Mouse (Mus musculus): Measurements from ENCODE around the gene M6pr.

Gene M6pr

DNA sequence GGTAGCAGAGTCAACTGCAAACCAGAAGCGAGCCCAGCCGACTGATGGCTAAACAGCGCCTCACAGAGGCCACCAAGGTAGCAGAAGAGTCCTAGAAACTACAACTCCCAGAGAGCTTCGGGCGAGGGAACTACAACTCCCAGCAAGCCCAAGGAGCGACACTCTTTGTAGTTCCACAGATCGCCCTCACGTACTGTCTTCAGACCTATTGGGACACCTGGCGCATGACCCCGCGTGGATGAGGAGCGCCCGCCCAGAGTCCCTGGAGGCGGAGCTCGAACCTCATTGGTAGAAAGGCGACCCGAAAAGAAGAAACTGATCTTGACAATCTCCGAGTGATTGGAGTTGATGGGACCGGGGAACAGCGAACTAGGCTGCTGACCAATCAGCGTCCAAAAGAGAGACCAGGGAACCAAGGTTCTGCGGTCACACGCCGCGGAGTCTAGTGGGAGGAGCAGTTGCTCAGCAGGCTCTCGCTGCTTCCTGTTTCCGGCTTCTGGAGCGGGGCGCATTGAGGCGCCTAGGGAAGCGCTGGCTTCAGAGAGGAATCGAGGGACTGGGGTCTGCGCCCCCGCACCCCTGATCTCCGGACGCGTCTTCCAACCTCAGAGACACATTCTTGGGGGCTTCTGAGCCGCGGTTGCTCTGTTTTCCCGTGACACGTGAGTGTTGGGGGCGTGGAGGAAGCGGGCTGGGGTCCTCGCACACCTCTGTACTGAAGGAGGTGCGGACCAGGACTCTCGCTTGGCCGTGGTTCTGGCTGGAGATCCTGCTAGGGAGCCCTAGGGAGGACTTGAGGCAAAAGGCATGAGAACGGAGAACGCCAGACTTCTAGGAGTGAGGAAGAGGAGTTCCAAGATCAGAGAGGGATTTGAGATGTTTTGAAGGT, at the start of gene M6pr:
Gene M6pr (plus strand): TSS at position 216 of the 889 bp plus-strand sequence.
- peak; percentile 98 for DNase-seq (ENCODE audit: low read depth)

DNA sequence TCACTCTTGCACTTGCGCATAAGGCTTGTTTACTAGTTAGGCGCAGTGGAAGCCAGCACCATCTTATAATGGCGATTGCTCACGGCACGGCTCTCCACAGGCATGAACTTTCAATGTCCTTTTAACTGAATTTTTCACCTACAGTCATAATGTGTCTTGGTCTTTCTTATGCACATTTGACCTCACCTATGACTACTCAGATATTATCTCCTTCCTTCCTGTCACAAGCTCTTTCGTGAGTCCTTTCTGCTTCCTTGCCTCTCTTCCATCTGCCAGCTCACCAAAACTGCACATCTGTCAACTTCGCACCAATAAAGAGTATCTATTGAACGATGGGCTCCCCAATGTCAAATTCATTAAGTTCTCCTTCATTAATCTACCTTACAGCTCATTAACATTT, 46.0 kb upstream of the M6pr start:
- DNase-seq (ENCODE audit: low read depth) = peak; percentile 76

DNA sequence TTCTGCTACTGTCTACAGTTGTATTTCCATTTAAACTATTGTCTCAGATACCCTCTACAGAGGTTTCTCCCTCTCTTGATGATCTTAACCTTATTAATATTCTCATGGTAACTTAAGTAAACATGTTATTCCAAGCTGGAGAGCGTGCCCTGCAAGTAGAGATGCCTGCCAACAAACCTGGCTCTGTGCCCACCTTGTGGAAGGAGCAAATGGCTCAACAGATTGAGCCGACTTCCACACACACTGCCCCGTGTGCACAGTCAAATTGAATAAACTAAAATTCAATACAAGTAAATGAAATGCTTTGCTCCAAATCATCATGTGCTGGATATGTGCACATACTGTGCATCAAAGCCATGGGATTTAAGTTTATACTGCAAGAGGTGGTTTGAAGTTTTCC, 40.0 kb upstream of the M6pr start:
- DNase-seq (ENCODE audit: low read depth) = no peak

DNA sequence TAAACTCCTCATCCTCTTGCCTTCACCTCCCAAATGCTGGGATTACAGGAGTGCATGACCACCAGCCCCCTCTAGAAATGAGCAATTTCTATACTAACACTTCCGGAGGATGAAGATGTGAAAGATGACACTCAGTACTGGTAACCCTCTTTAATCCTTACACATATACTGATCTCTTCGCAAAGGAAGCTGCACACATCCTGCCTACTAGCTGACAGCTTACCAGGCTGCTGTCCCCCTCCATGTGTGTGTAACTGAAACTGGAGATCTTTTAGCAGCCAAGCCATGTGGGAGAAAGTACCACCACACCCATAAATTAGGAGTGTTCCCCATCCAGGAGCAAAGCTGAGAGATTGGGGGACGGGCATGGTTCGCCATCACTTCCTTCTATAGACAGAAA, 39.4 kb upstream of the M6pr start:
- DNase-seq (ENCODE audit: low read depth) = peak; percentile 74

DNA sequence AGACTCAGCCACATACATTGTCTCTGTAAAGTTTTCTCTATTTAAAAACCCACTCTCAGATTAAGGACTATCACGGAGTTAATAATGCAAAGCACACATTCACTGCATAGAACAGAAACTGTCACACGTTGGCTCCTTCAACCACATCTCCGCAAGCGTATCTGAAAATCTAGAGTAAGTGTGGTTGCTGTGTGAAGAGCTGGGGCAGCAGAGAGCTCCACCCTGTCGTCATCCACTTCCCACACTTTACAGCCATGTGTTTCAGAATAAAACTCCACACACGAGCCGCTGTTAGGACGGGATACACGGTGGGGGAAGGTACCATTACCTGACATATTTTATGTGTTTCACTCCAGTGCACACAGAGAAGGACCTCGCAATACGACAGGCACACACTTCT, 38.4 kb upstream of the M6pr start:
- DNase-seq (ENCODE audit: low read depth) = peak; percentile 83

DNA sequence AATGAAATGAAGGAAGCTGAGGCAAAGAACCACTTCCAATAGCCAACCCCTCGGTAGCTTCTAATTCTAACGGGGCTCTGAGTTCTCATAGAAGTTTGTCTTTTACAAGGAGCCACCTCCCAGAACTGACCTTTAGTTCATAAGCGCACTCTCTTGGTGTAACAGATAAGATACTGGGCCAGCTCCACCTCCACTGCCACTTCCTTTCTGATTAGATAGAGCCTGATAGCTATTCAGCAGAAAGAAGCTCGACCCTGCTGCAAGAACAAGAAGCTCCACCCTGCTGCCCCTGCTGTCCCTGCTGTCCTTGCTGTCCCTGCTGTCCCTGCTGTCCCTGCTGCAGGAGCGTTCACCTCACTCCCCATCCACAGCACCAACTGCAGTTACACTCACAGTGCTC, 34.0 kb upstream of the M6pr start:
- peak; percentile 69 for DNase-seq (ENCODE audit: low read depth)

DNA sequence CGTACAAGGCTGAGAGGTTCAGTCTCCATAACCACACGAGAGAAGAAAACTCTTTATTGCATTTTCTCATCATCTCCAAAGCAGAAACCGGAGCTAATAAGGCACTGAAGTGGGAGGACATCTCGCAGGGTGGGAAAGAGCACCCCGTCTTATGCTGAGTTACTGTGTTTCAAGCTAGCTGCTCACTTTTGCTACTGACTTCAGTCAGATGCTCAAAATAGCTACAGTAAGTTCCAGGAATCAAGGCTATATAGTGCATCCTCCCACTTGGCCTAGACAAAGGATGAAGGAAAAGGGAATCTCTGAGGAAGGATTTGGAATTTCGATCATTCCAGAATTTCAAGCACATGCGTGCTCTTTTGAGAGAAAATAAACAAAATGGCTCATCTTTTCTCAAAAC, 32.0 kb upstream of the M6pr start:
- no peak for DNase-seq (ENCODE audit: low read depth)

DNA sequence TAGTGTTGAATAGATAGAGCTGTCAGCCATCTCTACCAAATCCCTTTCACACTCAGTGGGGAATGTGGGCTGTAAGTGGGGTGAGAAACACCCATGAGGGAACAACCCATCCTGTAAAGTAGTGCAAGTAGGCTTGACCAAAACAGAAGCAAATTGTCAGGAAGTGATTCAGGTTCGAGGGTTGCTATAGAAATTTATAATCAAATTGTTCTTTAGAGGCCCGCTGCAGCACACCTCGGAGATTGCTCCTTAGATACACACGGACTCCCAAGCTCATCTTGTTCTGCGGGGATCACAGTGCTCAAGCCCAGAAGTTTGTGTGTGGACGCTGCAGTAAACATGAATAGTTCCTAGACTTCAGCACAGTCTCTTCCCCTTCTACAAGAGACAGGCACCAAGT, 25.7 kb upstream of the M6pr start, which contains the start of gene Klrg1:
Gene Klrg1 (minus strand): TSS at position 101 of the 400 bp plus-strand sequence.
- no peak for DNase-seq (ENCODE audit: low read depth)

DNA sequence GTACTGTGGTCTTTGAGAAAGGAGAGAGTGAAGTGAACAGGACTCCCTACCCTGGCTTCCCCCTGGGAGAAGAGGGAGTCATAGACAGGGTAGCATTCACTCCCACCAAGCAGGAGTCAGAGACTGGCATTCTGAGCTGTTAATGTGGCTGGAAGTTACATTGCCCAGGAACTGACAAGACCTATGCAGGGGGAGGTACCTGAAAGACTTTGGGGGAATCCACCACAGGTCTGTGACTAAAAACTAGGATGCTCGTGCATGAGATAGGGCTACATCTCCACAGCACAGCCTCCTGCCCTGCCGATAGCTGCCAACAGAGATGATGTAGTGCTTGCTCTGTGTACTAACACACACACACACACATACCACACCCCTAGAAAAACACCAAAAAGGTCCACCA, 25.1 kb upstream of the M6pr start:
- DNase-seq (ENCODE audit: low read depth) = peak; percentile 59

DNA sequence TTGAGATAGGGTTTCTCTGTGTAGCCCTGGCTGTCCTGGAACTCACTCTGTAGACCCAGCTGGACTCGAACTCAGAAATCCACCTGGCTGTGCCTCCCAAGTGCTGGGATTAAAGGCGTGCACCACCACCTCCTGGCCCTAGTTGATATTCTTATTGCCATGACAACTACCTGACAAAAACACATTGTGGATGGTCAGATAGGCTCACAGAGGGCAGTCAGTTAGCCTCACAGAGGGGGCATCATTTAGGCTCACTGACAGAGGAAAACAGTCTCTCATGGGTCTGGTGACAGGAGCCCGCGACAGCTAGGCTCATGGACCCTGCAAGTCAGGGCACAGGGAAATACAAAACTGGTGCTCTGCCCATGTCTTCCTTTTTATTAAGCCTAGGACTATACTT, 24.2 kb upstream of the M6pr start:
- peak; percentile 12 for DNase-seq (ENCODE audit: low read depth)

DNA sequence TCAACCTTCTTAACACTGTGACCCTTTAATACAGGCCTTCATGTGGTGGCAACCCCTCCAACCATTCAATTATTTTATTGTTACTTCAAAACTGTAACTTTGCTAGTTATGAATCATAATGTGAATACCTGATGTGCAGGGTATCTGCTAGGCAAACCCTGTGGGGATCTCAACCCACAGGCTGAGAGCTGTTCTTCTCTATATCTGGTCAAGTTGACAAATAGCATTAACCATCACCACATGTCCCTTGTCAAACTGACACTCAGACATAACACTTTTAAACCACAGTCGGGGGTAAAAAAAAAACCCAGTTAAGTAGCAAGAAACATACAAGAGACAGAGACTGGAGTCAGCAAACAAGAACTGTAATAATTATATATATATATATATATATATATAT, 23.7 kb upstream of the M6pr start:
- DNase-seq (ENCODE audit: low read depth) = peak; percentile 37

DNA sequence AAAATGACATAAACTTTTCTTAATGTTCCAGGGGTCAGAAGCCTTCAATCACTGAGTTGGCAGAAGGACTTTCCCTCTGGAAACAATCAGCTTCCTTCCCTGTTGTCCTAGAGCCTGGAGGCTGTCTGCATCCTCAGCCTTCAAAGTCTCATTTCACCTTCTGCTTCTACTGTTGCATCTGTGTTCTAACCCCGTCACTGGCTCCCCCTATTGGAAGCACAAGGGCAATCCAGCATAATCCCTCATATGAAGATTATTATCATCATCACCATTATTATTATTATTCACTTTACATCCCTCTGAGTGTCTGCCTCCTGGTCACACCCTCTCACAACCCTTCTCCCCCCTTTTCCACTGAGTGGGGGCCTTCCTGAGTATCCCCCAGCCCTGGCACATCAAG, 20.3 kb upstream of the M6pr start:
- DNase-seq (ENCODE audit: low read depth) = peak; percentile 70

DNA sequence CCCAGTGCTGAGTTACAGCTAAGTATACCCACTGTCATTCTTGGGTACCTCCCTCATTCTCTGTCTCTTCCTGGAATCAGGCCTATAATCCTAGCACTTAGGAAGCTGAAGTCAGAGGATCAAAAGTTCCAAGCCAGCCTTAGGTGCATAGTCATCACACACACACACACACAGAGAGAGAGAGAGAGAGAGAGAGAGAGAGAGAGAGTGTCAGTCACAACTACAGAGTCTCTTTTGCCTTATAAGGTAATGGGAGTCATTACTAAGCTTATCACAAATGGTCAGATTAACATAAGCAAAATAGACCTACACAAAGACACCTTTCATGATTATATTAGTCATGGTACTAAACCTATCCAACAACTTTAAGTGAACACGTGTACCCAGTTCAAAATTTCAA, 19.2 kb upstream of the M6pr start:
- peak; percentile 62 for DNase-seq (ENCODE audit: low read depth)

DNA sequence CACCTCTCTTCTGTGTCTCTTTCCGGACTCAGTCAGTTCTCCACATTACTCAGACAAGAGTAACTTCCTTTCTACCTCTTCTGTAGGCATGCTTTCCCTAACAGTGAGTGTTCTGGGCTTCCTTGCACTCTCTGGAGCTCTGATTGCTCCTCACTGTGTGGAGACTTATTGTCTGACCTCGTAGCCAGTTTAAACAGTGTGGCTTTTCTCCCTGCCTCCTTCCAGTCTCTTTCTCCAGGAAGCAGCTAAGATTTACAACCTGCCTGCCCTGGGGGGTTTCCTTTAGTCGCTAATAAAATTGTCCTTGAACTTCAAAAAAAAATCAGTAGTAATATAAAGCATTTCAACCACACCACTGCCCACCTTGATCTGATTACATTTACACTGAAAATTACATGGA, 18.3 kb upstream of the M6pr start:
- DNase-seq (ENCODE audit: low read depth) = peak; percentile 70

DNA sequence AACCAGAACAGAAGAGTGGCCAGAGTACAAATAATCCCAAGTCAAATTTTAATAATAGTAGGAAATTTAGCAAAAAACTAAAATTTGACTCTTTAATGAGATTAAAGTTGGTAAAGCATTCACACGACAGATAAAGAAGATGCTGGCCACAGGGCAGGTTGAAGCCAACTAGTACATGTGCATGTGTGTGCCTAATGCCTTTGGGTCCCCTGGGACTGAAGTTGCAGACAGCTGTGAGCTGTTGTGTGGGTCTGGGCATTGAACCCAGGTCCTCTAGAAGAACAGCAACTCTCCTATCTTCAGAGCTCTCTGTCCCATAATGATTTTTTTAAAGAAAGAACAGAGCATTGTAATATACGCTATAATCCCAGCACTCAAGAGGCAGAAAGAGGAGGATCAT, 17.3 kb upstream of the M6pr start:
- no peak for DNase-seq (ENCODE audit: low read depth)

DNA sequence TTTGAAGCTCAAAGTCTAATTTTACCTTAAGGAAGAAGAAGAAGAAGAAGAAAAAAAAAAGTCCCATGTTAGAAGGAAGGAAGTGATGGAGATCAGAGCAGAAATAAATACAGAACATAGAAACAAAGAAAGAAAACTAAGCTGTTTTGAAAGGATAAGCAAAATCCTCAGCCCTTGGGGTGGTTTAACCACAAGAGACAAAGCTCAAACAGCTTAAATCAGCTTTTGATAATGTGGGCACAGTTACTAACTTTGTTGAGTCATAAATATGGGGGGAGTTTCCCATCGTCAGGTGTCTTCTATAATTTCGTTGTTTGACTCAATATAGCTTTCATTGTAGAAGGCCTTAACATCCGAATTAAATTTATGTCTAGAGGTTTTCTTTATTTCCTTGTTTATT, 16.8 kb upstream of the M6pr start:
- peak; percentile 92 for DNase-seq (ENCODE audit: low read depth)

DNA sequence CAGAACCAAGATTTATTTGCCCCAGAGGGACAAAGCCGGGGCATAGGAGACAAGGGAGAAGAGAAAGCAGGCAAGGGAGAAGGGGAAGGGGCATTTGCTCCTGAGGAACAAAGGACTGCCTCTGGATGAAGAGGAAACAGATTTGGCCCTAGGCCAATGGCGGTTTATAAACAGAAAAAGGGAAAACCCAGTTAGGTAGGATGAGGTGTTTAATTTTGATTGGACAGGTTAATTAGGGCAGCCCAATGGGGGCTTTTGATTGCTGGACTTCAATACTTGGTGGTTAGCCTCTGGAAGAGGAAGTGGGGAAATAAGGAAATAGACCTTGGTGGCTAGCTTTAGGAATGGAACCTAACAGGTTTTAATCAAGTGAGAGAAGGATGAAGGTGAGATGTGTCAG, 16.3 kb upstream of the M6pr start:
- peak; percentile 87 for DNase-seq (ENCODE audit: low read depth)

DNA sequence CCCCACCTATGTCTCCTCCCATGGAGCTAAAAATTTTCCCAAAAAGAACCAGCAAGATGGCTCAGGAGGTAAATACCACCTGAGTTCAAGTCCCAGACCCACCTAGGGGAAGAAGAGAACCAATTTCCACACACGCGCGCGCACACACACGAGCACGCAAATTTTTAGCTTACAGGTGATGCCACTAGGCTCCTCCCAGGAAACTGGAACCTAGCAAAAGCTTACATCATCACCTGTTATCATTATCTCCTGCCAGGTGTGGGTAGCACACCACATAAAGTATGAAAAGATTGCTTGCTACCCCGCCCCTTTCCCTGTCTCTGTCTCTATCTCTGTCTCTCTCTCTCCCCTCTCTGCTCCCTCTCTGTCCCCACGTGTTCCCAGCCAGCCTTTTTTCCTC, 15.4 kb upstream of the M6pr start:
- peak; percentile 87 for DNase-seq (ENCODE audit: low read depth)

DNA sequence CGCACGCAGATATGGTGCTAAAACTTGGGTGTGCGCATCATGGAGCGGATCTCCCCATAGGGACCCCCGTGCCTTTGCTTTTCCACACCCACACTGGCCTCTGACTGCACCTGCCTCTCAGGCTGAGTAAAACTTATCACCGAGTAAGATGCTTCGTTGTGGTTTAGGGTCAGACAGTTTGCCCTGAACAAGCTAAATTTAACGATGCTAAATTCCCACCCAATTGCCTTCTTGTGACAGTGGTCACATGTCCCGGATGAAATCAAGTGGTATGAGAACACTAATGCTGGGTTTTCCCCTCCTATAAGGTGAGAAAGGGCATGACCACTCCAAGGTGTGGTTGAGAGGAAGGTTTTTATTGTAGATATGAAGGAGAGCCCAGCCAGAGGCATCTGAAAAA, 14.7 kb upstream of the M6pr start:
- DNase-seq (ENCODE audit: low read depth) = peak; percentile 90

DNA sequence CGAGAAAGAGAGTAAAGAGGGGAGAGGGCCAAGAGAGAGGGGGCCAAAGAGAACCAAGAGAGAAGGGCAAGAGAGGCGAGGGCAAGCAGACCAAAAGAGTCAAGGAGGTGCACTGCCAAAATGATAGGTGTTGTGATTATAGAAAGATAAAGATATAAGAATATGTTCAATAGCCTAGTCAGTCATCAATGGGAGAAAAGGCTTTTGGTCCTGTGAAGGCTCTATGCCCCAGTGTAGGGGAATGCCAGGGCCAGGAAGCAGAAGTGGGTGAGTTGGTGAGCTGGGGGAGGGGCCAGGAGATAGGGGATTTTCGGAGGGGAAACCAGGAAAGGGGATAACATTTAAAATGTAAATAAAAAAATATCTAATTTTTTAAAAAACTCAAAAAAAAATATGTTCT, 14.2 kb upstream of the M6pr start:
- peak; percentile 81 for DNase-seq (ENCODE audit: low read depth)

DNA sequence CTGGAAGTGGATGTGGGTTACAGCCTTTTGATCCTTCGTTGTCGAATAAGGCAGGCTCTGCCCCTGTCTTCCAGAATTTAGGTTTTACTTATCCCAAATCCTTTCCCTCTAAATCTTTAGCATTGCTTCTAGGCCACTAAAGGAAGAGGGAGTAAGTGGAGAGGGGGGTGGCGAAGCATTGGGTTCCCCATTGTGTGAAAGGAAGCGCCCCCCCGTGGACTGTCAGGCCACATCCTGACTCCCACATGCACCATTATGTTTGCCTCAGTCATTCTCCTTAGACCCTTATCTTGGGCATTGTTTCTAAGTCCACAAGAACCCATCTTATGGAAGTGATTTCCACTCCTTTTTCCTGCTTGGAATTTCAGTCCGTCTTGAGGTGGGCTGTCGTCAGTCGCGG, 13.3 kb upstream of the M6pr start:
- DNase-seq (ENCODE audit: low read depth) = peak; percentile 84

DNA sequence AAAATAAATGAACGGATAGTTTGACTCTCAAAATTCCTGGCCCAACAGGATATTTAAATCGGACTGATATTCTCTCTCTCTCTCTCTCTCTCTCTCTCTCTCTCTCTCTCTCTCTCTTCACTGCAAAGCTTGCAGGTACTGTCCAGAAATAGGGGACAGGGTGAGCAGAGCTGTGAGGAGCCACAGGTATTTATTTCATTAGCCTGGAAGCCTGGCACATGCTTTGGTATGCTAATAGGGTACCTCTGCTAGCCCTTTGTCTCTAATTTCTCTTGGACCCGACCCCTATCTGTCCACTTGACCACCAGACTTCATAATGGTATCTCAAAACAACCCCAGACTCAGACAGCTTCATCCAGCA, 11.6 kb upstream of the M6pr start:
- peak; percentile 40 for DNase-seq (ENCODE audit: low read depth)

DNA sequence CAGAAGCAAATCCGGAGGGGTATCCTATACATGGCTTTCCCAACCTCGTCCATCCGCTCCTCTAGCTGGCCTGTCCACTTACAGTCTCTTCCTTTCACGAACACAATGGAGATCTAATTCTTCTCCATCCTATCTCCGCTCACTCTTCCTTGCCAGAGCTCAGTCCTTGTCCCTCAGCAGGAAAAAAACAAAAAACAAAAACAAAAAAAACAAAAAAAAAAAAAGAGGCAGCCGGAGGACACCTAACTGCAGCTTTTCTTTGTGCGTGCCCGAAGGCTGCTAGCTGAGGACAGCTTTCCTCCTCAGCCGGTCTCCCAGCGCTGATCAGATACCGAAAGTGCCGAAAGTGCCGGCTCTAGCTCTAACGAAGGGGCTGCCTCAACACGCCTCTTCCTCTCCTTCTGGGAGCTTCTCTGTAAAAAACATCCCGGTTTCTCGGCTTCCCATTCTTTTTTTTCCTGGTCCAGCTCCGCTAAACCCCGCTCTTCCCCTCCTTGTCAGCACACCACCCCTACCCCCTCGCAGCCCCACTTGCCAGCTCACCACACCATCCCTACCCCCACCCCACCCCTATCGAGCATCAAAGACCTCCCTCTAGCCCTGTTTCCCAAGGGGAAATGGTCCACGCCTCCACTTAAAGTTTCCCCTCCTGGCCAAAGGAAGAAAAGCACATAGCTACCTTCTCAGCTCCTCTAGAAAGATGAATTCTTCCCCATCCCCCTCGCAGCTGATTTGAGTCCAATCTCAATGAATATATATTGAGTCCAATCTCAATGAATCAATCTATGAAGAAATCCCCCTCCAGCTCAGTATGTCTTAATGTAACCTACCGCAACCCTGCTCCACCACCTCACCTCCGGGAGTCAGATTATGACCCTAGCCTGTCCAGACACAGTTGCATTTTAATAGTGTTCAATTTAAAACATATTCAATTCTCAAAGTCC, 11.0 kb upstream of the M6pr start:
- DNase-seq (ENCODE audit: low read depth) = peak; percentile 74

Data from induced T-regulatory cell, adult 2 months (primary cell).